Comparison of ENCODE assay signal across 10 mouse cellular contexts in genomic region chr13:80949133-80949697, GRCm38 (mm10).
A peak's percentile ranks its signal among the peaks of the same experiment; 100 is the strongest.
DNase-seq lines count a peak whose midpoint lies in the region; ATAC-seq and TF ChIP-seq lines count a peak whose summit lies in the region.
"Had no signal": no experiment of that assay in that cellular context is flagged by ENCODE, and none has a peak within 500 bp of the region (broad histone marks: within the 10 kb centered on the region; RNA-seq: fewer than 3 reads in every experiment).

No protein-coding gene starts in this region.

- no peak for TF ChIP-seq EP300 in heart, postnatal 0 days (IDR thresholded peaks at IDR 0.05; ENCODE audit: low read depth)

- TF ChIP-seq POLR2A in bone marrow, adult 2 months (IDR thresholded peaks at IDR 0.05; ENCODE audit: borderline replicate concordance, control insufficient read depth, low read depth, low read length): no peak

- no peak for DNase-seq in kidney, adult 9 months
- DNase-seq in heart, postnatal 0 days (ENCODE audit: low spot score): peak; percentile 32
- DNase-seq in cerebellum, adult 8-10 months: no peak
- DNase-seq in T-cell, adult 2 months (ENCODE audit: low spot score): no peak
- no peak for DNase-seq in left cerebral cortex, postnatal 10 days (ENCODE audit: extremely low spot score in 1 of 2, low spot score in 2 of 2)
- DNase-seq: cerebellum, postnatal 25 days had no signal

- no peaks in the 10 kb centered on the region for H3K27me3 ChIP-seq in kidney, embryonic 16.5 days (ENCODE audit: insufficient read depth, low read length)
- no peaks in the 10 kb centered on the region for H3K27me3 ChIP-seq in heart, postnatal 0 days (ENCODE audit: control insufficient read depth, insufficient read depth, low read length)

- H3K9me3 ChIP-seq in kidney, embryonic 16.5 days (ENCODE audit: low read length): no peaks in the 10 kb centered on the region
- no peaks in the 10 kb centered on the region for H3K9me3 ChIP-seq in heart, postnatal 0 days (replicated peaks; ENCODE audit: control insufficient read depth, low read length)
- H3K9me3 ChIP-seq: limb, embryonic 10.5 days had no signal

- no peak overlapping the region for H3K4me3 ChIP-seq in kidney, embryonic 16.5 days (ENCODE audit: low read length)
- no peak overlapping the region for H3K4me3 ChIP-seq in bone marrow, adult 2 months (replicated peaks; ENCODE audit: control insufficient read depth, low read depth, low read length)
- no peak overlapping the region for H3K4me3 ChIP-seq in heart, postnatal 0 days (ENCODE audit: low read depth, low read length)
- H3K4me3 ChIP-seq: limb, embryonic 10.5 days had no signal

- no peak for TF ChIP-seq CTCF in bone marrow, adult 2 months (IDR thresholded peaks at IDR 0.05; ENCODE audit: control insufficient read depth, insufficient read depth, low read length)
- TF ChIP-seq CTCF in heart, postnatal 0 days (IDR thresholded peaks at IDR 0.05; ENCODE audit: low read depth): no peak

- 0 out of 2 replicates have a peak, but pooled peaks cover 2% of the 10 kb centered on the region for H3K4me1 ChIP-seq in kidney, embryonic 16.5 days (ENCODE audit: insufficient read depth, low read length)
- H3K4me1 ChIP-seq in bone marrow, adult 2 months (ENCODE audit: control insufficient read depth, insufficient read depth, low read length): peaks cover 2% of the 10 kb centered on the region; the same call in 1 of the 2 replicates
- peaks cover 4% of the 10 kb centered on the region; the same call in 1 of the 2 replicates for H3K4me1 ChIP-seq in heart, postnatal 0 days (ENCODE audit: control insufficient read depth, insufficient read depth)

- H3K9ac ChIP-seq in kidney, embryonic 16.5 days (replicated peaks; ENCODE audit: low read length): no peak overlapping the region
- no peak overlapping the region for H3K9ac ChIP-seq in heart, postnatal 0 days (replicated peaks; ENCODE audit: low read depth, low read length)

- no peak overlapping the region for H3K4me2 ChIP-seq in kidney, embryonic 16.5 days (replicated peaks; ENCODE audit: low read depth, low read length)
- no peak overlapping the region for H3K4me2 ChIP-seq in heart, postnatal 0 days (ENCODE audit: low read depth, low read length)

- ATAC-seq in kidney, embryonic 16.5 days (ENCODE audit: low FRiP score, low TSS enrichment): 0 out of 2 replicates have a peak, but pooled peaks have one; percentile 39
- ATAC-seq in heart, postnatal 0 days (ENCODE audit: insufficient read depth, low read depth): no peak
- peak; percentile 79 for ATAC-seq in megakaryocyte, adult 5-6 weeks (ENCODE audit: poor library complexity, severe bottlenecking)

- intact Hi-C loops in left cerebral cortex, postnatal 10 days (cut with DNase I): no loop called here

- no peaks in the 10 kb centered on the region for H3K36me3 ChIP-seq in kidney, embryonic 16.5 days (ENCODE audit: insufficient read depth, low read length)
- no peaks in the 10 kb centered on the region for H3K36me3 ChIP-seq in heart, postnatal 0 days (replicated peaks; ENCODE audit: control insufficient read depth, insufficient read depth, low read length)
- H3K36me3 ChIP-seq: limb, embryonic 10.5 days had no signal

- no peak overlapping the region for H3K27ac ChIP-seq in kidney, embryonic 16.5 days (ENCODE audit: low read length)
- H3K27ac ChIP-seq in bone marrow, adult 2 months (ENCODE audit: control insufficient read depth, insufficient read depth, low read depth, low read length, poor library complexity): peak overlapping the region; percentile 44; the same call in 1 of the 2 replicates
- H3K27ac ChIP-seq in heart, postnatal 0 days (ENCODE audit: low read depth): no peak overlapping the region; the same call in 1 of the 2 replicates
- H3K27ac ChIP-seq: limb, embryonic 10.5 days had no signal

- WGBS in kidney, embryonic 16.5 days: 41% methylated on average over 6 of the region's 6 CpGs
- 32% methylated on average over 6 of the region's 6 CpGs for WGBS in bone marrow, adult 2 months
- 46% methylated on average over 6 of the region's 6 CpGs for WGBS in heart, postnatal 0 days
